Mouse (Mus musculus) midbrain, embryonic 16.5 days (tissue): ENCODE data around the gene Macrod1. TPM values are rescaled to one million over a fixed set of nuclear protein-coding genes. Genes with fewer than 3 reads are reported as not detected.

Source experiments
- ATAC-seq: fragments of 200-750 bp; cut with Nextera tagmentation; 2 replicates; pipeline ENCODE4 v1.8.0; 2017; ENCODE audit warnings: moderate TSS enrichment
- H3K27ac ChIP-seq: fragments of 300-500 bp; sonication (generic); 2 replicates; pipeline ENCODE4 v1.5.1; 2014; ENCODE audit warnings: mild to moderate bottlenecking, low read length, mixed read lengths
- H3K27me3 ChIP-seq: fragments of 300-500 bp; sonication (generic); 2 replicates; pipeline ENCODE4 v1.6.1; 2014; ENCODE audit warnings: low read depth, low read length, mixed read lengths; ENCODE audit not compliant: control insufficient read depth, insufficient read depth
- H3K36me3 ChIP-seq: fragments of 300-500 bp; sonication (generic); 2 replicates; pipeline ENCODE4 v1.6.1; 2014; ENCODE audit warnings: mild to moderate bottlenecking, low read length, moderate library complexity, mixed read lengths; ENCODE audit not compliant: control insufficient read depth, insufficient read depth
- H3K4me1 ChIP-seq: fragments of 300-500 bp; sonication (generic); 2 replicates; pipeline ENCODE4 v1.6.1; 2014; ENCODE audit warnings: mild to moderate bottlenecking, low read length, mixed read lengths; ENCODE audit not compliant: control insufficient read depth, insufficient read depth
- H3K4me2 ChIP-seq: fragments of 300-500 bp; sonication (generic); 2 replicates; pipeline ENCODE4 v1.6.1; 2014; ENCODE audit warnings: mild to moderate bottlenecking, low read length, mixed read lengths
- H3K4me3 ChIP-seq: fragments of 300-500 bp; sonication (generic); 2 replicates; pipeline ENCODE4 v1.5.1; 2014; ENCODE audit warnings: low read depth, mild to moderate bottlenecking, low read length, moderate library complexity, mixed read lengths
- H3K9ac ChIP-seq: fragments of 300-500 bp; sonication (generic); 2 replicates; pipeline ENCODE4 v1.6.1; 2014; ENCODE audit warnings: low read depth, low read length, mixed read lengths
- H3K9me3 ChIP-seq: fragments of 300-500 bp; sonication (generic); replicated peaks from 2 replicates; pipeline ENCODE4 v1.6.1; 2014; ENCODE audit warnings: mild to moderate bottlenecking, low read length, mixed read lengths; ENCODE audit not compliant: control insufficient read depth, poor library complexity, severe bottlenecking
- WGBS: fragments of 180-500 bp; shearing (Covaris S2); extraction: QIAGEN DNeasy Blood & Tissue Kit; methylation state at CpG from one replicate; pipeline ENCODE4 v1.1.7; 2014; 5-methylcytosine and 5-hydroxymethylcytosine counted together
- polyA plus RNA-seq: library from polyadenylated mRNA; unstranded; fragments of >200 nt; fragmentation: Nextera tagmentation; extraction: Ambion mirVana; gene quantifications from 2 replicates; pipeline ENCODE4 v1.2.1, GENCODE M21; 2015

The Macrod1 gene
- polyA plus RNA-seq, 1 experiment from 2014 or later, result 5.9 TPM

GRCm38 (mm10) chr19:7205753-7206736 lies 149.4 kb downstream of the Macrod1 start, which contains the start of gene Otub1:
Gene Otub1, minus strand, starts transcription at chr19:7206316.
- Histone ChIP-seq H3K4me2 (peak within 1 kb of the TSS; percentile 92), H3K27me3 (no peaks in the 10 kb centered on the region), H3K36me3 (peaks cover 18% of the 10 kb centered on the region), H3K4me3 (peak within 1 kb of the TSS; percentile 87), H3K9me3 (no peaks in the 10 kb centered on the region), H3K9ac (peak within 1 kb of the TSS; percentile 71), H3K27ac (peak within 1 kb of the TSS; percentile 89), H3K4me1 (peaks cover 19% of the 10 kb centered on the region)
- ATAC-seq, result peak; percentile 96
- under 1% methylated on average over 75 of the region's 79 CpGs for WGBS

DNA sequence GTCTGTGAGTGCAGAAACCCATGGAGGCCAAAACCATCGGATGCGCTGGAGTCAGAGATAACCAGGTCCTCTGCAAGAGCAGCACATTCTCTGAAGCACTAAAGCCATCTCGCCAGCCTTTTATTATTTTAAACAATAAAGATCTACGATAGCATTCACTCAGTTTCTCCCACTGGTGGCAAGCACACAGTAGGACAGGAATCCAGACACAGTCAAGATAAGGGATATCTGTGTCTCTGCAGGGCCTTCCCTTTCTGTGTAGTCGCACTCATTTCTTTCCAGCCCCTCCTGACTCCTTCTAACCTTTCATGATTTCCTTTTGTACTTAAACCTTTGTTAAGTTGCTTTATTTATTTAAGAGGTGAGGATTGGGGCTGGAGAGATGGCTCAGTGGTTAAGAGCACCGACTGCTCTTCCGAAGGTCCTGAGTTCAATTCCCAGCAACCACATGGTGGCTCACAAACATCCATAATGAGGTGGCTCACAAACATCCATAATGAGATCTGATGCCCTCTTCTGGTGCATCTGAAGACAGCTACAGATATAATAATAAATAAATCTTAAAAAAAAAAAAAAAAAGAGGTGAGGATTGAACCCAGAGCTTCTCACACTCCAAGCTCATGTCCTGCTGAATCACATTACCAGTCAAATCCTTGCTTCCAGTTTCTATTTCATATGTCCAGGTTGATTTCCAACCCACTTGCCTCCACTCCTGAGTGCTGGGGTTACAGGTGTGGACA lies 153.5 kb downstream of the Macrod1 start:
- no peak overlapping the region for H3K27ac ChIP-seq
- no peaks in the 10 kb centered on the region for H3K27me3 ChIP-seq
- no peak overlapping the region for H3K4me3 ChIP-seq
- H3K9ac ChIP-seq, result no peak overlapping the region
- no peaks in the 10 kb centered on the region for H3K9me3 ChIP-seq
- WGBS, result 83% methylated on average over 7 of the region's 7 CpGs
- H3K4me2 ChIP-seq, result no peak overlapping the region
- peaks cover 13% of the 10 kb centered on the region for H3K36me3 ChIP-seq
- peaks cover 11% of the 10 kb centered on the region for H3K4me1 ChIP-seq
- ATAC-seq, result no peak

DNA sequence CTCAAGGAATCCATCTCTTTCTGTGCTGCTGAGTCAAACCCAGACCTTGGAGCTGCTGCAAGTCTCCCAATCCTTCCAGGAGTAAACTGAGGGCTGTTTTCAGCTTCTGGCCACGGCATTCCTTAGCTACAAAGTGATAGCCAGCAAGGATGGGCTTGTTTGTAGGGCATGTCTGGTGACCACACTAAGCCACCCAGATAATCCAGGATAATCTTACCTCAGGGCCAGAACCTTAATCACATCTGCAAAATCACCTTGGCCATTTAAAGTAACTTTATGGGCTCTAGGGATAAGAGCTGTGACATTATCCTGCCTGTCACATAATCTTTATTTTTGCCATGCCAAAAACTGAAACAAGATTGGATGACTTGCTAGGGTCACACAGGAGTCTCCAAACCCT lies 155.6 kb downstream of the Macrod1 start:
- Histone ChIP-seq H3K27ac (no peak overlapping the region), H3K36me3 (peaks cover 13% of the 10 kb centered on the region), H3K9ac (no peak overlapping the region), H3K4me2 (no peak overlapping the region), H3K4me3 (no peak overlapping the region), H3K27me3 (no peaks in the 10 kb centered on the region), H3K9me3 (no peaks in the 10 kb centered on the region), H3K4me1 (peaks cover 16% of the 10 kb centered on the region)
- no peak for ATAC-seq
- WGBS, result 81% methylated on average over 1 of the region's 1 CpGs

DNA sequence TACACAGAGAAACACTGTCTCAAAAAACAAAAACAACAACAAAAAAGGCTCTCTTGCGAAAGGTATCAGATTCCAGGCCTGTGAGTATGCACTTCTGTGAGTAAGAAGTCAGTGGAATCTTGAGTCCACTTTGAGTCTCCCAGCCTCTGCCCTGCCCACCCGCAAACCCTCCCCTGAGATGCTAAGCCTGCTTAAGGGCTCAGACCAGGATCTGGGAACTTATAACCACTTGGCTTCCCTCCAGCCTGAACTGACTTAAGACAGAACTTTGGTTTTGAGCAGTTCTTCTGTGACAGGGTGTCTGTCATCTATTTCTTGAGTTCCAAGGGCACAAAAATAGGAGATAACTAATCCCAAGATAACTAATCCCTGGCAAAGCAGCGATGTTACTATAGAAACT lies 156.4 kb downstream of the Macrod1 start:
- peaks cover 19% of the 10 kb centered on the region for H3K4me1 ChIP-seq
- no peak overlapping the region for H3K4me2 ChIP-seq
- ATAC-seq, result no peak
- no peak overlapping the region for H3K9ac ChIP-seq
- no peak overlapping the region for H3K27ac ChIP-seq
- H3K9me3 ChIP-seq, result no peaks in the 10 kb centered on the region
- H3K27me3 ChIP-seq, result no peaks in the 10 kb centered on the region
- peaks cover 13% of the 10 kb centered on the region for H3K36me3 ChIP-seq
- no peak overlapping the region for H3K4me3 ChIP-seq
- WGBS, result 94% methylated on average over 3 of the region's 3 CpGs

DNA sequence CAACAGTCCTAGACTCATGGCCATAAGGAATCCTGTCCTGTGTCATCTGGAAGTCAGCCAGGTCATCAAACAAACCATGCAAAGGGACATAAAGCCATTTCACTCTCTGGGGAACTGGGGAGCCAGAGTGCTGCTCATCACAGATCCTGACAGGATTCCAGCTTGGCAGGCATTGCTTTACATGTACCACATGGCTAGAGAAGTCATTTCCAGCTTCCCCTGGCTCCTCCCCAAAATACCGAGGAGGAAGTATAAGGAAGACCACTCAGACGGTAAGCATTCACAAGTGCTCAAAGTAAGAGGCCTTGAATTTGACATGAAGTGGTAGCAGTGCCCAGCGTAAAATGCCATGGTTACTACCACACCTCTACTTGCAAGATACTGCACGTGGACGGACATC lies 157.9 kb downstream of the Macrod1 start:
- H3K4me2 ChIP-seq, result no peak overlapping the region
- WGBS, result 90% methylated on average over 5 of the region's 5 CpGs
- H3K27ac ChIP-seq, result no peak overlapping the region
- H3K4me1 ChIP-seq, result peaks cover 22% of the 10 kb centered on the region
- peaks cover 13% of the 10 kb centered on the region for H3K36me3 ChIP-seq
- no peaks in the 10 kb centered on the region for H3K27me3 ChIP-seq
- H3K9ac ChIP-seq, result no peak overlapping the region
- no peak for ATAC-seq
- no peak overlapping the region for H3K4me3 ChIP-seq
- H3K9me3 ChIP-seq, result no peaks in the 10 kb centered on the region

GRCm38 (mm10) chr19:7217162-7217925 lies 160.7 kb downstream of the Macrod1 start, which contains the start of gene Cox8a:
Gene Cox8a, minus strand, starts transcription at chr19:7217616.
- no peaks in the 10 kb centered on the region for H3K9me3 ChIP-seq
- H3K27me3 ChIP-seq, result no peaks in the 10 kb centered on the region
- WGBS, result under 1% methylated on average over 50 of the region's 50 CpGs
- H3K9ac ChIP-seq, result peak within 1 kb of the TSS; percentile 84
- H3K4me3 ChIP-seq, result peak within 1 kb of the TSS; percentile 67
- ATAC-seq, result peak; percentile 98
- H3K36me3 ChIP-seq, result peaks cover 10% of the 10 kb centered on the region
- H3K4me2 ChIP-seq, result peak within 1 kb of the TSS; percentile 50
- peak within 1 kb of the TSS; percentile 87 for H3K27ac ChIP-seq
- H3K4me1 ChIP-seq, result peaks cover 22% of the 10 kb centered on the region

DNA sequence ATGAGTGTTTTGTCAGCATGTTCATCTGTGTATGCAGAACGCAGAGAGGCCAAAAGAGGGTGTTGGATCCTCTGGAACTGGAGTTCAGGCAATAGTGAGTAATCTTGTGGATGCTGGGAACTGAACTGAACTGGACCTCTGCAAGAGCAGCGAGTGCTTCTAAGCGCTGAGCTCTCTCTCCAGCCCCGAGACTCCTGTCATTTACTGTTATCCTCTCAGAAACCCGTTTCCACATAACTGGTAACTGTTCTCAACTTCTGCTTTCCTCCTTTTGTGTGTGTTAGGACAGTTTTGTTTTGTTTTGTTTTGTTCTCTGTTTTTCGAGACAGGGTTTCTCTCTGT lies 161.3 kb downstream of the Macrod1 start:
- H3K9ac ChIP-seq, result 0 out of 2 replicates have a peak overlapping the region, but pooled peaks have one; percentile 20
- 12% methylated on average over 6 of the region's 6 CpGs for WGBS
- H3K27ac ChIP-seq, result 0 out of 2 replicates have a peak overlapping the region, but pooled peaks have one; percentile 17
- H3K27me3 ChIP-seq, result no peaks in the 10 kb centered on the region
- peaks cover 22% of the 10 kb centered on the region for H3K4me1 ChIP-seq
- ATAC-seq, result peak; percentile 37
- peak overlapping the region; percentile 67 for H3K4me3 ChIP-seq
- H3K4me2 ChIP-seq, result peak overlapping the region; percentile 50
- no peaks in the 10 kb centered on the region for H3K9me3 ChIP-seq
- peaks cover 10% of the 10 kb centered on the region for H3K36me3 ChIP-seq

DNA sequence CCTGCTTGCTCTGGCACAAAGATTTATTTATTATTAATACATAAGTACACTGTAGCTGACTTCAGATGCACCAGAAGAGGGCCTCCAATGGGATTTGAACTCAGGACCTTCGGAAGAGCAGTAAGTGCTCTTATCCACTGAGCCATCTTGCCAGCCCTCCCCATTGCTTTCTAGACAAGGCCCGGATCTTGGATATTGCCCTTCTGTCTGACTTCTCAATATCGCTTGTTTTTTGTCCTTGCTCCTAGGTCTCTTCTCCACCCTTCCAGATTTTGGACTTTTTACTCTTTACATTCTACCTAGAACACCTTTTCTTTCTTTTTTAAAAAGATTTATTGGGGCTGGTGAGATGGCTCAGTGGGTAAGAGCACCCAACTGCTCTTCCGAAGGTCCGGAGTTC lies 162.1 kb downstream of the Macrod1 start:
- H3K9ac ChIP-seq, result no peak overlapping the region
- H3K4me2 ChIP-seq, result no peak overlapping the region
- ATAC-seq, result no peak
- H3K36me3 ChIP-seq, result peaks cover 10% of the 10 kb centered on the region
- 96% methylated on average over 5 of the region's 5 CpGs for WGBS
- H3K27me3 ChIP-seq, result no peaks in the 10 kb centered on the region
- H3K4me1 ChIP-seq, result peaks cover 22% of the 10 kb centered on the region
- no peak overlapping the region for H3K27ac ChIP-seq
- no peaks in the 10 kb centered on the region for H3K9me3 ChIP-seq
- no peak overlapping the region for H3K4me3 ChIP-seq
